Mouse (Mus musculus) stomach, postnatal 0 days (tissue): ENCODE results near the gene Dhrs13. TPM values are rescaled to one million over a fixed set of nuclear protein-coding genes. Genes with fewer than 3 reads are reported as not detected.

ENCODE experiments used
- ATAC-seq: fragments of 200-750 bp; cut with Nextera tagmentation; 2 replicates; pipeline ENCODE4 v1.8.0; 2017; ENCODE audit not compliant: low FRiP score, low TSS enrichment
- DNase-seq: peaks from one replicate; pipeline ENCODE4 v3.0.0-alpha.2; 2016; ENCODE audit warnings: low spot score
- H3K27ac ChIP-seq: fragments of 300-500 bp; sonication (generic); replicated peaks from 2 replicates; pipeline ENCODE4 v1.5.1; 2014; ENCODE audit warnings: mild to moderate bottlenecking, control low read depth
- H3K27me3 ChIP-seq: fragments of 300-500 bp; sonication (generic); 2 replicates; pipeline ENCODE4 v1.6.1; 2014; ENCODE audit warnings: low read length; ENCODE audit not compliant: control insufficient read depth, insufficient read depth
- H3K36me3 ChIP-seq: fragments of 300-500 bp; sonication (generic); 2 replicates; pipeline ENCODE4 v1.6.1; 2014; ENCODE audit warnings: low read length, mixed read lengths; ENCODE audit not compliant: control insufficient read depth, insufficient read depth
- H3K4me1 ChIP-seq: fragments of 300-500 bp; sonication (generic); replicated peaks from 2 replicates; pipeline ENCODE4 v1.6.1; 2014; ENCODE audit warnings: antibody characterized with exemption; ENCODE audit not compliant: control insufficient read depth, insufficient read depth
- H3K4me2 ChIP-seq: fragments of 300-500 bp; sonication (generic); replicated peaks from 2 replicates; pipeline ENCODE4 v1.6.1; 2014; ENCODE audit warnings: low read depth, mild to moderate bottlenecking, control low read depth, moderate library complexity
- H3K4me3 ChIP-seq: fragments of 300-500 bp; sonication (generic); 2 replicates; pipeline ENCODE4 v1.5.1; 2014; ENCODE audit warnings: low read depth, low read length, control low read depth
- H3K9ac ChIP-seq: fragments of 300-500 bp; sonication (generic); 2 replicates; pipeline ENCODE4 v1.6.1; 2014; ENCODE audit warnings: mild to moderate bottlenecking, low read length, control low read depth, mixed read lengths
- H3K9me3 ChIP-seq: fragments of 300-500 bp; sonication (generic); 2 replicates; pipeline ENCODE4 v1.6.1; 2016; ENCODE audit warnings: low read length; ENCODE audit not compliant: control insufficient read depth
- CTCF ChIP-seq: IDR thresholded peaks from 2 replicates; pipeline ENCODE4 v1.5.1; 2016; ENCODE audit warnings: antibody characterized with exemption, low read depth, mild to moderate bottlenecking, moderate library complexity
- EP300 ChIP-seq: optimal IDR thresholded peaks from 2 replicates; pipeline ENCODE3; 2016; ENCODE audit warnings: antibody characterized with exemption
- WGBS: fragments of 180-500 bp; shearing (Covaris S2); extraction: QIAGEN DNeasy Blood & Tissue Kit; methylation state at CpG from one replicate; pipeline ENCODE4 v1.1.7; 2014; 5-methylcytosine and 5-hydroxymethylcytosine counted together
- polyA plus RNA-seq: library from polyadenylated mRNA; unstranded; fragments of >200 nt; fragmentation: Nextera tagmentation; extraction: Ambion mirVana; gene quantifications from 2 replicates; pipeline ENCODE4 v1.2.1, GENCODE M21; 2015

Dhrs13 gene
- polyA plus RNA-seq: 7.3 and 7.9 TPM in 2 replicates

DNA sequence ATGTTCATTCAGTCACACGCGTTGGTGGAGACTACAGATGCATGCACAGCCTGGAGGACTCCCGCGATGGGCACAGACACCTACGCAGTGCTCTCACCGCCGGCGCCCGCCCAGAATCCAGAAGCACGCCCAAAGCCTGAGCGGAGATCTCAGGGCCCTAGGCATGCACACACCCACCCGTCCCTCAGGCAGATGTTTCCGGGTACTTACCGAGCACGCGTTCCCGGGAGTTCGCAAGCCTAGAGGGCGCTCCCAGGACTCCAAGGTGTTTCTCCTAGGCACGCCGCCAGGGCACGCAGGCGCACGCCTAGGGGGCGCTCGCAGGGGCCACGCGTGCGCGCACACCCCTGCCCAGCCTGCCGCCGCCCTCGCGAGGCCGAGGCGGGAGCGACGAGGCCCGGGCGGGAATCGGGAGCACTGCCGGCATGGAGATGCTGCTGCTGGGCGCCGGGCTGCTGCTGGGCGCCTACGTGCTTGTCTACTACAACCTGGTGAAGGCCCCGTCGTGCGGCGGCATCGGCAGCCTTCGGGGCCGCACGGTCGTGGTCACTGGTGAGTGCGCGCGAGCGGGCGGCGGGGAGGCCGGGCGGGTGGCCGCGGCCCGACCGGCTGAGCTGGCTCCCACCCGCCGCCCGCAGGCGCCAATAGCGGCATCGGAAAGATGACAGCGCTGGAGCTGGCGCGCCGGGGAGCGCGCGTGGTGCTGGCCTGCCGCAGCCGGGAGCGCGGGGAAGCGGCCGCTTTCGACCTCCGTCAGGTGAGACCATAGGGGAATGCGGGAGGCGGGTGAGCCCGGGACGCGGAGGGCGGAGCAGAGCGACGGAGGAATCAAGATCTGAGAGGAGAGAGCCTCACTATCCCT is at the start of gene Dhrs13:
TSS of gene Dhrs13 (plus strand) at position 334 of the 862 bp plus-strand sequence.
- ATAC-seq (peak; percentile 90), DNase-seq (peak; percentile 97)
- H3K4me1 ChIP-seq: 0 out of 2 replicates have a peak, but pooled peaks cover 3% of the 10 kb centered on the region
- H3K4me2 ChIP-seq: peak within 1 kb of the TSS; percentile 94
- under 1% methylated on average over 94 of the region's 96 CpGs for WGBS
- no peaks in the 10 kb centered on the region for H3K27me3 ChIP-seq
- H3K9ac ChIP-seq: peak within 1 kb of the TSS; percentile 72
- peak within 1 kb of the TSS; percentile 62 for H3K4me3 ChIP-seq
- H3K36me3 ChIP-seq: peaks cover 17% of the 10 kb centered on the region
- no peaks in the 10 kb centered on the region for H3K9me3 ChIP-seq
- TF ChIP-seq EP300 (no peak), CTCF (peak; percentile 82)
- H3K27ac ChIP-seq: peak within 1 kb of the TSS; percentile 85

DNA sequence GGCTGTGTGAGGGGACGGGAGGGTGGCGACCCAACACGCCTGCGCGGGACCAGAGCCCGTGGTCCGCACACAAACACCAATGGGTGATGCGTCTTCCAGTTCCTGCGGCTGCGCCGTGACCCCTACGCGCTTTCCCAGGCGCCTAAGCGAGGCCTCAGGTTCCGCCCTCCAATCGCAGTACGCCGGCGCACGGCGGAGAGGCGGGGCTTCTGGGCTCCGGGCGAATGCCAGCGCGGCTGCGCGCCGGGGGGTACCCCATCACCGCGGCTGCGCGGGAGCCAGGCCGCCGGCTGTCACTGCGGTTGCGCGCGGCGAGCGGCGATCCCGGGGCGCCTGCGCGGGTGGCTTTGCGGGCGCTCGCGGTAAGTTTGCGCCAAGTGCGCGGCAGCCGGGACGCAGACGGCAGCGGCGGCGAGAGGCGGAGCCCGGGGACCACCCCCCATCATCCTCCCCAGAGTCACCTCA is 49.6 kb upstream of the Dhrs13 start, which contains the start of gene Phf12:
TSS of gene Phf12 (plus strand) at position 314 of the 465 bp plus-strand sequence.
- WGBS: under 1% methylated on average over 39 of the region's 62 CpGs
- TF ChIP-seq CTCF: no peak
- TF ChIP-seq EP300: no peak
- H3K36me3 ChIP-seq: no peaks in the 10 kb centered on the region

DNA sequence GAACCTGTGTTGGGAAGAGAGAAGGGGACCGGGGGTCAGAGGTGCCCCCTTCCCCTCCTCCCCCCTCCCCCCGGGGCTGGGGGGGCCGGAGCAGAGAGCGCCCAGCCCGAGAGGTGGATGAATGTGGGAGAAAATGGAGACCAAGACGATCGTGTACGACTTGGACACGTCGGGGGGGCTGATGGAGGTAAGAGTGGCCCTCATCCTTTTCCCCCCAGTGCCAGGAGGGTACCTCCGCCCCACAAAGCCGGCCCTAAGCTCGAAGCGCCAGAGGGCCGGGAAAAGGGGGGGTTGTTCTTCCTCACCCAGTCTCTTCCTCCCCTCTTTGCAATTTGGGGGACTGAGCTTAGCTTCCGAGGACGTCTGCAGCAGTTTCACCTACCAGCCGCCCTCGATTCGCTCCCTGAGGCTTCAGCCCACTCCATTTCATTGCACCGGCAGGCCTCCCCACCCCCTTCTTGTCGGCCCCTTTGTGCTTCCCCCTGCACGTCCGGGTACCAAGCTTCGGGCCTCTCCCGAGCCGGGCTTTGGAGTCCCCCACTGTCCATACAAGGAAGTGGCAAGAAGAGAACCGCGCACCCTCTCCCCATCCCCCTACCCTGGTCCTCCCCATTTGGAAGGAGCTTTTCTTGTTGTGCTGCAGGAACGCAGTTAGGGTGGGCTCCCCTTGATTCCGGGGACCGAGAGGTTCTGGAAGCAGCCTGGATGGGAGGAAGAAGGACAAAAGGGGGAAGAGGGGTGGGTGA is 48.7 kb upstream of the Dhrs13 start:
- H3K4me3 ChIP-seq: peak overlapping the region; percentile 73
- H3K9ac ChIP-seq: peak overlapping the region; percentile 91
- under 1% methylated on average over 25 of the region's 32 CpGs for WGBS
- H3K4me2 ChIP-seq: peak overlapping the region; percentile 90
- peak overlapping the region; percentile 94 for H3K27ac ChIP-seq
- H3K36me3 ChIP-seq: no peaks in the 10 kb centered on the region; the same call in 1 of the 2 replicates
- DNase-seq (peak; percentile 73), ATAC-seq (peak; percentile 13; the same call in 1 of the 2 replicates)
- no peaks in the 10 kb centered on the region for H3K9me3 ChIP-seq
- no peaks in the 10 kb centered on the region for H3K27me3 ChIP-seq
- H3K4me1 ChIP-seq: no peaks in the 10 kb centered on the region
- TF ChIP-seq CTCF: no peak; the same call in 1 of the 2 replicates

More for the DNA sequence above, 49.6 kb upstream of the Dhrs13 start, which contains the start of gene Phf12:
- peak within 1 kb of the TSS; percentile 90 for H3K4me2 ChIP-seq
- H3K4me3 ChIP-seq: peak within 1 kb of the TSS; percentile 73
- H3K9me3 ChIP-seq: no peaks in the 10 kb centered on the region
- H3K4me1 ChIP-seq: no peaks in the 10 kb centered on the region
- H3K27ac ChIP-seq: peak within 1 kb of the TSS; percentile 97
- H3K27me3 ChIP-seq: no peaks in the 10 kb centered on the region
- H3K9ac ChIP-seq: peak within 1 kb of the TSS; percentile 91
- ATAC-seq (peak; percentile 90), DNase-seq (peak; percentile 99)

DNA sequence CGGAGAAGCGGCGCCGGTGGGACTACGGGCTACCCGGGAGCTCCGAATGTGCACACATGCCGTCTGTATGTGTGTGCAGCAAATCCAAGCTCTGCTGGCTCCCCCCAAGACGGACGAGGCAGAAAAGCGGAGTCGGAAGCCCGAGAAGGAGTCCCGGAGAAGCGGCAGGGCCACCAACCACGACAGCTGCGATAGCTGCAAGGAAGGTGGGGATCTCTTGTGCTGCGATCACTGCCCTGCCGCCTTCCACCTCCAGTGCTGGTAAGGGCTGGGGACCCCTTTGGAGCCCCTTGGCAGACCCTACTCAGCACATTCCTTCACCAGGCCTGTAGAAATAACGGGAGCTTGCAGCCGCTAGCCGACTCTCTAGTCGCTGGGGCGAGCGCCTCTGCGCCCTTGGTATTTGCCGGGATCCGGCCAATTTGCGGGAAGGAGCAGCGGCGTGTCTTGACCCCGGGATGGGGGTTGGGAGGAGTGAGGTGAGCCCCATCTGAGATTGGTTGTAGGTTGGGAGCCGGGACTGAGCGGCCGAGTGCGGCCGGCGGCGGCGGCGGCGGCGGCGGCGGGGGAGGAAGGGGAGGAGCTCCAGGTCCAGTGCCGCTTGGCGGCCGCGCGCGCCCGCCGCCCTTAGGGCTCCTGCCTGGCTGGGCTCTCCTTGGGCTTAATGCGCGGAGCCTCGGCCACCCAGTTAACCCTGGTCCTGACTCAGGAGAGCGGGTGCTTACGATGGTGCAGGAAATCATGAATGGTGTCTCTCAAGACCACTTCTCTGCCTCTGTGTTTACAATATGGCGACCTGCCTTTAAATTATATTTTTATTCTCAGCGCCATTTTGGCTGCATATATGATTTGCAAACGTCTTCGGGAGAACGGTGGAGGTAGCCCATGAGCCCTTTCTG is 47.9 kb upstream of the Dhrs13 start:
- 0 out of 2 replicates have a peak, but pooled peaks have one; percentile 6 for ATAC-seq
- H3K36me3 ChIP-seq: peaks cover 3% of the 10 kb centered on the region; the same call in 1 of the 2 replicates

DNA sequence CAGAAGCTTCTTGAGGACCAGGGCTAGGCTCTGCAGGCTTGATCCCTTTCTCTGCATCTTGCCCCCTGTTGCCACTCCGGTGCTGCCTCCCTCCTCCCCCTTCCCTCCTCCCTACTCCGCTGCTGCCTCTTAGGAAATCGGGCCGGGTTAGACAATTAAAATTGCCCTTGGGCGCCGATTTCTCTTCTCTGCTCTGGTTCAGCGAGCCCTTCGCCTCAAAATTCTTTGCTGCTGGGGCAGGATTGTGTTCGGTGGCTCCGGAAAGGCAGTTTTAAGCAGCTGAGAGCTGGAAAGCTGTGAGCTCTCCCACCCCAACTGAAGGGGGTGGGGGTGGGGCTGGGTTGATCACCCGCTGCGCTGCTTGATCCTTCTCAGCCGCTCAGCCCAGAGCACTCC is 47.2 kb upstream of the Dhrs13 start:
- DNase-seq (peak; percentile 69), ATAC-seq (no peak)
- peak overlapping the region; percentile 90 for H3K4me2 ChIP-seq
- TF ChIP-seq CTCF (no peak), EP300 (no peak)
- H3K4me3 ChIP-seq: peak overlapping the region; percentile 73
- H3K4me1 ChIP-seq: no peaks in the 10 kb centered on the region
- peaks cover 3% of the 10 kb centered on the region; the same call in 1 of the 2 replicates for H3K36me3 ChIP-seq
- H3K27me3 ChIP-seq: no peaks in the 10 kb centered on the region
- under 1% methylated on average over 13 of the region's 13 CpGs for WGBS
- H3K27ac ChIP-seq: peak overlapping the region; percentile 94
- peak overlapping the region; percentile 91 for H3K9ac ChIP-seq
- H3K9me3 ChIP-seq: no peaks in the 10 kb centered on the region

More for the DNA sequence above, 47.9 kb upstream of the Dhrs13 start:
- Histone ChIP-seq H3K27me3 (no peaks in the 10 kb centered on the region), H3K4me2 (peak overlapping the region; percentile 90), H3K27ac (peak overlapping the region; percentile 94), H3K9ac (peak overlapping the region; percentile 91), H3K4me3 (peak overlapping the region; percentile 73), H3K9me3 (no peaks in the 10 kb centered on the region), H3K4me1 (no peaks in the 10 kb centered on the region)
- WGBS: under 1% methylated on average over 47 of the region's 63 CpGs
- peak; percentile 81 for DNase-seq
- TF ChIP-seq EP300 (no peak), CTCF (no peak)
